Mouse (Mus musculus): Measurements from ENCODE around the gene Mphosph9.
"Not testable (repeated sequence)": the region's sequence is repeated elsewhere in the genome, so short reads cannot be mapped to it uniquely, and the experiment has no call there.

Gene Mphosph9

DNA sequence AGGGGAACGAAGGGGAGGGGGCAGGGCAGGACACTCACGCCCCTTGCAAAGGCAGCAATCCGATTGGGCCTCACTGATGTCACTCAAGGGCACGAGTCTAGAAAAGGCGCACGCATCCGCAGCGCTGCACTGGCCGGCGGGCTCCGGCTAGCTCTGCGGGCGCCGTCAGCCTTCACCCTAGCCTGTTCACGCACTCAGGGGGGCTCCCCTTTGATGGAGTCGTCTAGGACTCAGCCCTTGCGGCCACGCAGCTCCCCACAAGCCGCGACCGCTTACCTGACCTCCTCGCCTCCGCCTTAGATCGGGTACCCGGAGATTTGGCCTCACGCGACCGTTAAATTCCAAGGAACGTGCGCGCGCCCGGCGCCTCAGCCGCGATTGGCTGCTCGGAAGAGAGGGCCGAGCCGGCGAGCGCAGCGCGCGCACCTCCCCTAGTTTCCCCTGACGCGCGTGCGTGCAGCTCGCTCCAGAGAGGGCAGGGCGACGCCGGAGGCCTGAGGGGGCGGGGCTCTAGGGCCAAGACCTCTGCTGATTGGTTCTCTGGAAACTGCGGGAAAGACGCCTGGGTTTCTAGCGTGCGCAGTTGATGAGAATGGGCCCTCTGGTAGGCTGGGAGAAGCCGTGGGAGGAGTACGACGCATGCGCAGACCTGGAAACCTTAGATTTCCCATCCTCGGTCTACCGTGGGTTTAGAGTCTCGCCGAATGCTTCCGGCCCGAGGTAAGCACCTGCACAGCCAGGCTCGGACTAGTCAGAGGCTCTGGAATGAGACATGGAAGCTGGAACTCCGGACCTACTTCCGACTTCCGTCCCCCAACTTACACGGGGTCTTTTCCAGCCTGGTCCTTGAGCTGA, at the start of gene Mphosph9, which contains the start of gene 2810006K23Rik:
TSS of gene Mphosph9 (minus strand) at position 463 of the 855 bp plus-strand sequence.
TSS of gene 2810006K23Rik (plus strand) at position 580 of the 855 bp plus-strand sequence.
- DNase-seq (ENCODE audit: low spot score) = peak; percentile 99

DNA sequence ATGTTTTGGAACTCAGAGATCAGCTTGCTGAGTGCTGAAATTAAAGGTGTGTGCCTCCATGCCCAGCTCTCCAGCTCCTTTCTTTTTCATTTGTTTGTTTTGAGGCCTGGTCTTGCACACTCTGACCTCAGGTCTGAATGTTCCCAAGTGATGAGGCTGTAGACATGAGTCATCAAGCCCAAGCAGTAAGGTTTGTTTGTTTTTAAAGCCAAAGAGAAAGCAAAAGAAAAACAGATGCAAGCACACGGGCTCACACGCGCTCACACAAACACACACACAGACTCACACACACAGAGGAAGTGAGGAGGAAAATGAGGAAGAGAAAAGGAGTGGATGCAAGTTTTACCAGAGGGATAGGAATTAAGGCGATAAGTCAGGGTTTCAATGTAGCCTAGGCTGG, 49.4 kb upstream of the Mphosph9 start:
- no peak for DNase-seq (ENCODE audit: low spot score)

DNA sequence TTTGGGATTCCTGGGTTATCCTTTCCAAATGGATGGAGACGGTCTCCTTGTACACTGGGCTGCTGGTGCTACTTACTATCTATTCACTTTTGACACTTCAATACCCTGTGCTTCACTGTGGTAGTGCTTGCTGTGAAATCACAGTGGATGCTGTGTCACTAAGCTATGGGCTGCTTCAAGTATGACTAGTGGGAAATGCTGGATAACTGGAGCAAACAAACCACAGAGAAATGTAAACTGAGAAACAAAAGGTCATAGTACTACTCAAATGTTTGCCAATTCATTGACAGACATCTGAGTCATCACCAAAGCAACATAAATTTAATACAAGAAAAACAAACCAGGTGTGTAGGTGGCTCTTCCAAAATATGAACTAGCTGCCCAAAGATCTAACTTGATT, 48.6 kb upstream of the Mphosph9 start:
- DNase-seq (ENCODE audit: low spot score) = no peak

DNA sequence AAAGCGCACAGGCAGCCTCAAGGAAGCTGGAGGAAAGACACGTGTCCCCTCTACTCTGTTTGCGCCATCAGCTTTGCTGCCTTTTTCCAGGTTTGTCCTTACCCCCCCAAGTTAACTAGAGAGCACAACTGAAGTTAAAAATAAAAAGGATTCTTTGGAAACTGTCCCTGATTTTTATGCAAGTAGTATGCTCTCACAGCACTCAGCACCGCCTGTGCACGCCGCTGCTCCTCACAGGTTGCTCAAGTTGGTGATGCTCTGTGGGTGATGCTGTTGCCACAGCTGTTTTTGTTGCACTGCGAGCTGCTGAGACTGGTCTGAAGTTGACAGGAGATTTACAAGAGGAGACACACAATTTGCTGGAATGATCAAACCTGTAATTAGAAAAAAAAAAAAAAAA, 46.5 kb upstream of the Mphosph9 start:
- DNase-seq (ENCODE audit: low spot score) = no peak

GRCm38 (mm10) chr5:124366721-124367120, 38.9 kb upstream of the Mphosph9 start:
- no peak for DNase-seq (ENCODE audit: low spot score)

DNA sequence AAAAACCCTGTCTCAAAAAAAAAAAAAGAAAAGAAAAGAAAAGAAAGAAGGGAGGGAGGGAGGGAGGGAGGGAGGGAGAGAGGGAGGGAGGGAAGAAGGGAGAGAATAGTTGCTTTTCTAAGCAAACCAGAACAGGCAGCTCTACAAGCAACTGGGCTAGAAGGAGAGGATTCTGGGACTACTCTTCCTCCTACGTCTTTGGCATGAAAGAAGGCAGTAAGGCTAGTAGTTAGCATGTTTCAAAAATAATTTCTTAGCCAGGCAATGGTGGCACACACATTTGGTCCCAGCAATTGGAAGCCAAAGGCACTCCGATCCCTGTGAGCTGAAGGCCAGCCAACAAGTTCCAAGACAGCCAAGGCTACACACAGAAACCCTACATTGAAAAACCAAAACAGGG, 38.0 kb upstream of the Mphosph9 start:
- DNase-seq (ENCODE audit: low spot score) = no peak

- DNase-seq (ENCODE audit: low spot score) = no peak
Measured at GRCm38 (mm10) chr5:124364173-124364918, 36.6 kb upstream of the Mphosph9 start.

DNA sequence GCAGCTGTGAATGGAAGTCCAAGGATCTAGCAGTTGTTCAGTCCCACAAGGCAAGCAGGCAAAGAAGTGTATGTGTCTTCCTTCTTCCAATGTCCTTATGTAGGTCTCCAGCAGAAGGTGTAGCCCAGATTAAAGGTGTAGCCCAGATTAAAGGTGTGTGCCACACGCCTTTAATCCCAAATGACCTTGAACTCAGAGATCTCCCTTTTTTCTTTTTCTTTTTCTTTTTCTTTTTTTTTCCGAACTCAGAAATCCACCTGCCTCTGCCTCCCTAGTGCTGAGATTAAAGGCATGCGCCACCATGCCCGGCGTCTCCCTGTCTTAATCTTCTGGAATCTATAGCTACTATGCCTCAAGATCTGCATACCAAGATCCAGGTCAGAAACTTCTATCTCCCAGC, 35.2 kb upstream of the Mphosph9 start, which contains the start of gene Cdk2ap1:
TSS of gene Cdk2ap1 (minus strand) at position 101 of the 400 bp plus-strand sequence.
- not testable (repeated sequence) for DNase-seq (ENCODE audit: low spot score)

DNA sequence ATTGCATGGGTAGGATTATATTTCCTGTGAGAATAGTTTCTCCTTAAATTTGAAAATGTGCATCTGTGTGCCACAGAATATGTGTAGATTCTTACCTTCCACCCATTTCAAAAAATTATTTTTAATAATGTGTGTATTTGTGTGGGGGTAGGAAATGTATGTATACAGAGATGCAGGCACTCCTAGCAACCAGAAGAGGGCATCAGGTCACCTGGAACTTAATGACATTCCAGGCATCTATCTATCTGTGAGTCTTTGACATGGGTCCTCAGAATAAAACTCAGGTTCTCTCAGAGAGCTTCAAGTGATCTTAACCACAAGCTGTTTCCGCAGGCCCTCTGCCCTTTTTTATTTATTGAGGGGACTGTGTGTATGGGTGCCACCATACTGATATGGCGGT, 31.9 kb upstream of the Mphosph9 start:
- no peak for DNase-seq (ENCODE audit: low spot score)

DNA sequence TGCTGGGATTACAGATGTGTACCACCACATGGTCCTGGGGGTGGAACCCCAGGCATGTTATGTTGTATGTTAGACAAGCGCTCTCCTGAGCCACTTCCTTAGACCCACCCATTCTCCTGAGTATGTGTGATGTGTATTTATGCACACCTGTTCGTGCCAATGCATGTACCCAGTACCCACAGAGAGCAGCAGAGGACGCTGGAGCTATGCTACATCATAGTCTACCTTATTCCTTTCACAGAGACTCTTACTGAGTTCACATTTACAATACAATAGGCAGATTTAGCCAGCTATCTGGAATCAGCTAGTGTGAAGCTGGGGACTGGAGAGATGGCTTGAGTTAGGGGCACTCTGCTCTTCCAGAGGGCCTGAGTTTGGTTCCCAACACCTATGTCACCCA, 28.9 kb upstream of the Mphosph9 start:
- no peak for DNase-seq (ENCODE audit: low spot score)

GRCm38 (mm10) chr5:124355425-124355959, 27.7 kb upstream of the Mphosph9 start:
- DNase-seq (ENCODE audit: low spot score) = no peak

GRCm38 (mm10) chr5:124354574-124355424, 27.0 kb upstream of the Mphosph9 start:
- peak; percentile 56 for DNase-seq (ENCODE audit: low spot score)

GRCm38 (mm10) chr5:124353726-124354547, 26.2 kb upstream of the Mphosph9 start:
- DNase-seq (ENCODE audit: low spot score) = peak; percentile 71

DNA sequence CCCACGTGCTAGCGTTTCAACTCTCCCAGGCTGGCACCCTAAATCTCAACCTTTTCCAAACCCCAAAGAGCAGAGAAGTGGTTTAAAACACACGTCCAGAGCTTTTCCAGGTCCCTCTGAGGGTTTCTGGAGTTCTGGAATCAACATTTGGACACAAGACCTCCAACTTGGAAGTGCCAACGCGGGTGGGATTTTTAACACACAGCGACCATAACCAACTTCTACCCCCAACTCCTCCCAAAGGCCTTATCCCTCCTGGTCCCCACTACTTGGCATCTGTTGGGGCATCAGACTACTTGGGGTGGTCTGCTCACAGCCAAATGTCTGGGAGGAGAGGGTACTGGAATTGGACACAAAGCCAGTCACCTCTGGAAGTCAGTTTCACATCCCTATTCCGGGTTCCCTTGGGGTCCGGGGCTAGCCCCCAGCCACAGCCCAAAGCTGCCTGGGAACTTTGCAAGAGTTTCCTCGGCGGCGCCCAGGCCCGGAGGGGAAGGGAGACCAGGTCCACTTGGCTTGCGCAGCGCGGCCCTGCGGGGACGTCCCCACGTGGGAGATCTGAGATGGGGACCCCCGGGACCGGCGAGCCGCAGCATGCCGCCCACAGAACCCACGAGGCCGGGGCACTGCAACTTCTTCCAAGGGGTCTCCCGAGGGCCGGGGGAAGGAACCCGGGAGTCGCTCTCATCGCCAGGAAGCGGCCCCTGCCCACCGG, 25.4 kb upstream of the Mphosph9 start:
- peak; percentile 79 for DNase-seq (ENCODE audit: low spot score)

DNA sequence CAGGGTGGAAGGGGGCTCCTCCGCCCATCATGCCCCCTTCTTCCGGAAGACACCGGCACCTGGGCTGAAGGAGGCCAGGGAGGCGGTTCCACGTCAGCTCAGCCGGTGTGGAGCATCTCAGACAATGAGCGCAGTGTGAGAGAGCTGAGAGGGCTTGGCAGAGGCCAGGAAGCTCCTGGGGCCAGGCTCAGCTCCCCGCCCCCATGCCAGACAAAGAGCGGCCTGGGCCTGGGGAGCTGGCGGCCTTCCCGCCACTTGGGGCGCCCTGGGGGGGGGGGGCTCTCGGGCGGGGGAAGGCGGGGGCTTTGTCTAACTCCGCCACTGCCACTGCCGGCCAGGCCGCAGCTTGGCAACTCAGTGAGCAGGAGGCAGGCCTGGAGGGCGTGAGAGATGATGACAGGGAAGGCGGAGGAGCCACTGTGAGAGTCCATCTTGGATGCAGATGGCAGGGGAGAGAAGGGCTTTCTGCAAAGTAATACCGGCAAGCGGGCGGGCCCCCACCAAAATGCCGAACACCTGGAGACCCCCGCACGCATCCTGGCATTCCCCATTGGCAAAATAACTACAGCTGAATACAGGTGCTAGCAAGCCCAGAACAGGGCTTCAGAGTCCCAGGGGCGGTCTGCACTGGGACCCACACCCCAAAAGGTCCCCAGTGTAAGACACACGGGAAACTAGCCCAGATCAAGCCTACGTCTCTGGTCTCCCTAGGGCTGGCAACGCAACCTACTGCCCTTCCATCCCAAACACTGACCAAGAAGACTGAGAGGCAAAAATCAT, 24.6 kb upstream of the Mphosph9 start:
- peak; percentile 92 for DNase-seq (ENCODE audit: low spot score)

- DNase-seq (ENCODE audit: low spot score) = no peak
Measured at GRCm38 (mm10) chr5:124351604-124352003, 23.8 kb upstream of the Mphosph9 start.

DNA sequence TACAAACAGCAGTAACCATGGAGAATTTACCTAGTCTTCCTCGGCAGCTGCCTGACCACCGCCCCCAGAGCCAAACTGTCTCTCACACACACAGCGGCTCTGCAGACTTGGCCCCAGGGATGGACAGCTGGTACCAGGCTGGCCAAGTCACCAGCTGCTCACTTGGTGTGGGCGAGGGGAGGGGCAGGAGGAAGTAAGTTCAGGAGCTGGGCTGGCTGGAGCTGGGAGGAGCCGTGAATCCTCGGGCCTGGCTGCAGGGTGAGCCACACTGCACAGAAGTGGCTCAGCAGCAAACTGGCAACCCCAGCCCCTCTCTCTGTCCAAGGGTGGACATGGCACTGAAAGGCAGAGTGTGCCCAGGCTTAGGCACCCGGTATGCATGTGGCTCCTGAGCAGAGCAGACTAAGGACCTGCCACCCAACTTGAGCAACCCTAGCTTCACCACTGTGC, 23.4 kb upstream of the Mphosph9 start:
- DNase-seq (ENCODE audit: low spot score) = peak; percentile 73

DNA sequence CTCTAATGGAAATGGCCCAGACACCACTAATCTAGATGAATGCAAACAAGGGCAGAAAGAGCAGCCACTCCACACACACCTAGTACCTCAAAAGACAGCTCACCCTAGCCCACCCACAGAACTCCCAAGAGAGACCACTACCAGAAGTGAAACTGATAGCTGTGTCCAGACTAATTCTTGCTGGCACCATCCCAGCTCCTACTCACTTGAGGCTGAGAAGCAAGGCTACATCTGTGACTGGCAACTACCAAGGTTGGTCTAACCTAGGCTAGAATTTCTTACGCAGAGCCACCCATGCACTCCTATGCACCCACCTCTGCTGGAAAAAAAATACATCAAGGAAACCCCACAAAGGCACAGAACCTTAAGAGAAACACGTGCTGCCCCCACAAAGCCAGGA, 22.6 kb upstream of the Mphosph9 start:
- no peak for DNase-seq (ENCODE audit: low spot score)

DNA sequence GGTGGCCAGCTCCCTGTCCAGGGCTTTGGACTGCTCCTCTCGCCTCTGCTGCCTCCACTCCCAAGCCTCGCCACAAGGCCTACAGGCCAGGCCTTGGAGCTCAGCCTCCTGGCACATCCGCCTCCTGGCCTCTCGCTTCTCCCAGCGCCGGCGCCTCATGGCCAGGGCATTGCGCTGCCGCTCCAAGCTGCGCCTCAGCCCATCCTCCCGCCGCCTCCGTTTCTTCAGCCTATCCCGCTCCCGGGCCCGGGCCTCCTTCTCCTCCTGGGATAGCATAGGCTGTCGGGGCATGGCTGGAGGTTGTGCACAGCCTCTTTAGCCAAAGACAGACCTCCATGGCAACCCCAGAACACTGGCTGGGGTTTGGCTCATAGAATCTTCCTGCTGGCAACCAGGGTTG, 21.4 kb upstream of the Mphosph9 start:
- DNase-seq (ENCODE audit: low spot score) = peak; percentile 59
